Mouse (Mus musculus) heart, postnatal 0 days (tissue): Measurements from ENCODE around the gene Pagr1a.

Experiments used
- CTCF ChIP-seq: IDR thresholded peaks from 2 replicates; pipeline ENCODE4 v1.5.1; 2016; ENCODE audit warnings: antibody characterized with exemption, control low read depth, low read depth
- EP300 ChIP-seq: IDR thresholded peaks from 2 replicates; pipeline ENCODE4 v1.6.1; 2016; ENCODE audit warnings: antibody characterized with exemption, low read depth

DNA sequence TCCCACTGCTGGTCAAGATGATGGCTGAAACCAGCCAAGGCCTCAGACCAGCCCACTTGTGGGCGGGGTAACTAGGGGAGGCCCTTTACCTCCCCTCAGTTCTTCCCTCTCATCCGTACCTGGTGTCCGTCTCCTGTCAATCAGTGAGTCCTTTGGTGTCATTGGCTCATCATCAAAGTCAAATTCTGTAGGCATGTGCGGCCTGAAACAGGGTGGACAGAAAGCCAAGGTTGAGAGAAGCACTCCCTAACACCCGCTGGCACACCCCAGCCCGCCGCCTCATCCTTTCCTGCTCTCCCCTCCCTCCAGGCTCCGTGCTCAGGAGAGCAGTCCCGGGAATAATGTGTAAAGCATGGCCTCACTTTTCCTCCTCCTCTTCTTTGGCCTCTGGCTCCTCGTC, 1.1 kb downstream of the Pagr1a start:
- TF ChIP-seq CTCF (no peak), EP300 (no peak)
